Comparison of ENCODE assay signal across 15 mouse cellular contexts in genomic region chr5:34397866-34398265, GRCm38 (mm10). TPM values are rescaled to one million over a fixed set of nuclear protein-coding genes. Genes with fewer than 3 reads are reported as not detected.
DNase-seq lines count a peak whose midpoint lies in the region; ATAC-seq lines count a peak whose summit lies in the region.
"Had no signal": no experiment of that assay in that cellular context is flagged by ENCODE, and none has a peak within 500 bp of the region (broad histone marks: within the 10 kb centered on the region; RNA-seq: fewer than 3 reads in every experiment).

No protein-coding gene starts in this region.

- H3K27me3 ChIP-seq in heart, embryonic 15.5 days = no peaks in the 10 kb centered on the region
- H3K27me3 ChIP-seq in heart, embryonic 10.5 days (ENCODE audit: insufficient read depth, poor library complexity, severe bottlenecking) = no peaks in the 10 kb centered on the region
- H3K27me3 ChIP-seq in midbrain, embryonic 14.5 days (ENCODE audit: control insufficient read depth, insufficient read depth, low read length) = no peaks in the 10 kb centered on the region
- no peaks in the 10 kb centered on the region for H3K27me3 ChIP-seq in midbrain, embryonic 15.5 days (replicated peaks)
- H3K27me3 ChIP-seq: intestine, embryonic 15.5 days; limb, embryonic 12.5 days had no signal

- 0 out of 2 replicates have a peak overlapping the region, but pooled peaks have one; percentile 12 for H3K27ac ChIP-seq in heart, embryonic 15.5 days
- H3K27ac ChIP-seq in heart, embryonic 10.5 days = no peak overlapping the region
- H3K27ac ChIP-seq in midbrain, embryonic 14.5 days (replicated peaks; ENCODE audit: low read depth, low read length) = no peak overlapping the region
- no peak overlapping the region for H3K27ac ChIP-seq in midbrain, embryonic 15.5 days
- H3K27ac ChIP-seq: embryonic facial prominence, embryonic 10.5 days; intestine, embryonic 15.5 days; limb, embryonic 12.5 days; liver, embryonic 14.5 days had no signal

- H3K4me1 ChIP-seq in heart, embryonic 15.5 days (replicated peaks) = peaks cover 22% of the 10 kb centered on the region
- peaks cover 11% of the 10 kb centered on the region for H3K4me1 ChIP-seq in heart, embryonic 10.5 days
- H3K4me1 ChIP-seq in midbrain, embryonic 14.5 days (ENCODE audit: control insufficient read depth, insufficient read depth, low read length) = no peaks in the 10 kb centered on the region
- H3K4me1 ChIP-seq in midbrain, embryonic 15.5 days = 0 out of 2 replicates have a peak, but pooled peaks cover 3% of the 10 kb centered on the region
- H3K4me1 ChIP-seq: embryonic facial prominence, embryonic 10.5 days; intestine, embryonic 15.5 days; limb, embryonic 12.5 days had no signal

- H3K9ac ChIP-seq in heart, embryonic 15.5 days = no peak overlapping the region
- H3K9ac ChIP-seq in midbrain, embryonic 14.5 days (replicated peaks; ENCODE audit: low read length) = no peak overlapping the region
- H3K9ac ChIP-seq in midbrain, embryonic 15.5 days = no peak overlapping the region
- H3K9ac ChIP-seq: intestine, embryonic 15.5 days; limb, embryonic 12.5 days; liver, embryonic 14.5 days had no signal

- 88% methylated on average over 2 of the region's 2 CpGs for WGBS in heart, embryonic 15.5 days
- WGBS in heart, embryonic 10.5 days = 75% methylated on average over 2 of the region's 2 CpGs
- WGBS in midbrain, embryonic 14.5 days = 95% methylated on average over 2 of the region's 2 CpGs
- WGBS in midbrain, embryonic 15.5 days = 94% methylated on average over 2 of the region's 2 CpGs

- no peak overlapping the region for H3K4me2 ChIP-seq in heart, embryonic 15.5 days
- H3K4me2 ChIP-seq in midbrain, embryonic 14.5 days (ENCODE audit: low read length) = no peak overlapping the region
- no peak overlapping the region for H3K4me2 ChIP-seq in midbrain, embryonic 15.5 days
- H3K4me2 ChIP-seq: intestine, embryonic 15.5 days; limb, embryonic 12.5 days had no signal

- peak; percentile 3 for DNase-seq in embryo, embryonic 11 days
- no peak for DNase-seq in embryo, embryonic 10.5 days (ENCODE audit: low spot score)
- no peak for DNase-seq in heart, embryonic 10.5 days (ENCODE audit: low spot score)
- DNase-seq in midbrain, embryonic 14.5 days = peak; percentile 10
- no peak for DNase-seq in adrenal gland, postnatal 36 days
- DNase-seq: adrenal gland, postnatal 25 days; gastrocnemius, postnatal 36 days; thymus, postnatal 4 days had no signal

- no peaks in the 10 kb centered on the region for H3K36me3 ChIP-seq in heart, embryonic 15.5 days
- no peaks in the 10 kb centered on the region for H3K36me3 ChIP-seq in heart, embryonic 10.5 days
- no peaks in the 10 kb centered on the region for H3K36me3 ChIP-seq in midbrain, embryonic 14.5 days (ENCODE audit: control insufficient read depth, insufficient read depth, low read length)
- H3K36me3 ChIP-seq in midbrain, embryonic 15.5 days (replicated peaks) = no peaks in the 10 kb centered on the region
- H3K36me3 ChIP-seq: embryonic facial prominence, embryonic 10.5 days; intestine, embryonic 15.5 days; limb, embryonic 12.5 days had no signal

- no peak for ATAC-seq in heart, embryonic 15.5 days (replicated peaks; ENCODE audit: insufficient number of reproducible peaks, insufficient read depth, low FRiP score, low read depth)
- no peak for ATAC-seq in midbrain, embryonic 14.5 days (ENCODE audit: low FRiP score, low TSS enrichment)
- ATAC-seq in midbrain, embryonic 15.5 days (replicated peaks) = no peak
- 0 out of 2 replicates have a peak, but pooled peaks have one; percentile 44 for ATAC-seq in megakaryocyte progenitor cell, adult 5-6 weeks (replicated peaks; ENCODE audit: poor library complexity)
- ATAC-seq: intestine, embryonic 15.5 days had no signal

- no peak overlapping the region for H3K4me3 ChIP-seq in heart, embryonic 15.5 days
- H3K4me3 ChIP-seq in heart, embryonic 10.5 days = no peak overlapping the region
- H3K4me3 ChIP-seq in midbrain, embryonic 14.5 days (replicated peaks; ENCODE audit: low read depth, low read length) = no peak overlapping the region
- H3K4me3 ChIP-seq in midbrain, embryonic 15.5 days = no peak overlapping the region
- H3K4me3 ChIP-seq: embryonic facial prominence, embryonic 10.5 days; intestine, embryonic 15.5 days; limb, embryonic 12.5 days had no signal

- no peaks in the 10 kb centered on the region for H3K9me3 ChIP-seq in heart, embryonic 15.5 days (replicated peaks)
- no peaks in the 10 kb centered on the region for H3K9me3 ChIP-seq in heart, embryonic 10.5 days
- H3K9me3 ChIP-seq in midbrain, embryonic 14.5 days (ENCODE audit: control insufficient read depth, low read length) = no peaks in the 10 kb centered on the region
- no peaks in the 10 kb centered on the region for H3K9me3 ChIP-seq in midbrain, embryonic 15.5 days
- H3K9me3 ChIP-seq: embryonic facial prominence, embryonic 10.5 days; intestine, embryonic 15.5 days; limb, embryonic 12.5 days had no signal

RNA-seq across cellular contexts. Expression of gene Fam193a, which starts 28.1 kb away (rescaled TPM):
- 7.7 and 8.5 TPM in 2 replicates for polyA plus RNA-seq in heart, embryonic 15.5 days (2015; fragmentation: Nextera tagmentation; extraction: Ambion mirVana)
- polyA plus RNA-seq in heart, embryonic 10.5 days (2016; fragmentation: Nextera tagmentation; extraction: Ambion mirVana) = 7.6 and 11.4 TPM in 2 replicates
- polyA plus RNA-seq in midbrain, embryonic 14.5 days (2014; fragmentation: Nextera tagmentation; extraction: Ambion mirVana) = 20.8 and 21.9 TPM in 2 replicates
- 17.6 and 19.4 TPM in 2 replicates for polyA plus RNA-seq in midbrain, embryonic 15.5 days (2015; fragmentation: Nextera tagmentation; extraction: Ambion mirVana)
- 27.1 and 38.6 TPM in 2 replicates for total RNA-seq in megakaryocyte progenitor cell, adult 5-6 weeks (2015)
- 30.8 and 48.2 TPM in 2 replicates for total RNA-seq in megakaryocyte progenitor cell, adult 5-6 weeks (2017)
- 10 to 100 TPM; 26.9 to 33.5 TPM for total RNA-seq in adrenal gland, postnatal 36 days (2021)

Comparison
In these comparisons a context has a peak if more than half of its experiments do, and no peak if none do; other contexts are left out.
1. DNase-seq: peak in embryo, embryonic 11 days (single experiment) and midbrain, embryonic 14.5 days (single experiment); none in embryo, embryonic 10.5 days (single experiment), heart, embryonic 10.5 days (single experiment) and adrenal gland, postnatal 36 days (0 of 2).